Mouse (Mus musculus): ENCODE results near the gene Otop3.

- TF ChIP-seq GATA1 (IDR thresholded peaks at IDR 0.05; ENCODE audit: low read length) = no peak
- TF ChIP-seq TAL1 (IDR thresholded peaks at IDR 0.05; ENCODE audit: low read length) = no peak
Observed at GRCm38 (mm10) chr11:115354183-115354582, 19.7 kb downstream of the Otop3 start.
